Mouse (Mus musculus) midbrain, embryonic 15.5 days (tissue): ENCODE measurements around the gene Ghsr. TPM values are rescaled to one million over a fixed set of nuclear protein-coding genes. Genes with fewer than 3 reads are reported as not detected.

ENCODE experiments used
- ATAC-seq: fragments of 200-750 bp; cut with Nextera tagmentation; replicated peaks from 2 replicates; pipeline ENCODE4 v1.8.0; 2017; ENCODE audit warnings: moderate TSS enrichment
- H3K27ac ChIP-seq: fragments of 300-500 bp; sonication (generic); 2 replicates; pipeline ENCODE4 v1.5.1; 2015; ENCODE audit warnings: mild to moderate bottlenecking, inconsistent platforms
- H3K27me3 ChIP-seq: fragments of 300-500 bp; sonication (generic); replicated peaks from 2 replicates; pipeline ENCODE4 v1.6.1; 2015; ENCODE audit warnings: inconsistent platforms
- H3K36me3 ChIP-seq: fragments of 300-500 bp; sonication (generic); replicated peaks from 2 replicates; pipeline ENCODE4 v1.6.1; 2015; ENCODE audit warnings: inconsistent platforms
- H3K4me1 ChIP-seq: fragments of 300-500 bp; sonication (generic); 2 replicates; pipeline ENCODE4 v1.6.1; 2015; ENCODE audit warnings: inconsistent platforms
- H3K4me2 ChIP-seq: fragments of 300-500 bp; sonication (generic); 2 replicates; pipeline ENCODE4 v1.6.1; 2015; ENCODE audit warnings: inconsistent platforms, mild to moderate bottlenecking, moderate library complexity
- H3K4me3 ChIP-seq: fragments of 300-500 bp; sonication (generic); 2 replicates; pipeline ENCODE4 v1.5.1; 2015; ENCODE audit warnings: mild to moderate bottlenecking, inconsistent platforms
- H3K9ac ChIP-seq: fragments of 300-500 bp; sonication (generic); 2 replicates; pipeline ENCODE4 v1.6.1; 2015; ENCODE audit warnings: mild to moderate bottlenecking, inconsistent platforms
- H3K9me3 ChIP-seq: fragments of 300-500 bp; sonication (generic); 2 replicates; pipeline ENCODE4 v1.6.1; 2016; ENCODE audit warnings: inconsistent platforms
- WGBS: fragments of 180-500 bp; shearing (Covaris S2); methylation state at CpG from one replicate; pipeline ENCODE4 v1.1.7; 2015; ENCODE audit warnings: mixed read lengths; 5-methylcytosine and 5-hydroxymethylcytosine counted together
- polyA plus RNA-seq: library from polyadenylated mRNA; unstranded; fragments of >200 nt; fragmentation: Nextera tagmentation; extraction: Ambion mirVana; gene quantifications from 2 replicates; pipeline ENCODE4 v1.2.1, GENCODE M21; 2015

Ghsr gene
- polyA plus RNA-seq, 1 experiment from 2014 or later, result 0.63 TPM

GRCm38 (mm10) chr3:27416786-27417185 is 45.6 kb downstream of the Ghsr start:
- H3K4me2 ChIP-seq, result no peak overlapping the region
- no peaks in the 10 kb centered on the region for H3K27me3 ChIP-seq
- H3K4me1 ChIP-seq, result 0 out of 2 replicates have a peak, but pooled peaks cover 3% of the 10 kb centered on the region
- H3K9ac ChIP-seq, result no peak overlapping the region
- WGBS, result 49% methylated on average over 10 of the region's 10 CpGs
- H3K9me3 ChIP-seq, result no peaks in the 10 kb centered on the region
- H3K27ac ChIP-seq, result no peak overlapping the region
- no peaks in the 10 kb centered on the region for H3K36me3 ChIP-seq
- ATAC-seq, result no peak
- H3K4me3 ChIP-seq, result no peak overlapping the region

- H3K27ac ChIP-seq, result no peak overlapping the region
- no peak overlapping the region for H3K4me3 ChIP-seq
- ATAC-seq, result no peak
- 0 out of 2 replicates have a peak, but pooled peaks cover 3% of the 10 kb centered on the region for H3K4me1 ChIP-seq
- no peak overlapping the region for H3K4me2 ChIP-seq
- no peak overlapping the region for H3K9ac ChIP-seq
- H3K27me3 ChIP-seq, result no peaks in the 10 kb centered on the region
- no peaks in the 10 kb centered on the region for H3K36me3 ChIP-seq
- H3K9me3 ChIP-seq, result no peaks in the 10 kb centered on the region
- 96% methylated on average over 8 of the region's 8 CpGs for WGBS
These were observed 47.5 kb downstream of the Ghsr start for GRCm38 (mm10) chr3:27418602-27419001.

- Histone ChIP-seq H3K4me3 (no peak overlapping the region), H3K27me3 (no peaks in the 10 kb centered on the region), H3K9me3 (no peaks in the 10 kb centered on the region), H3K27ac (no peak overlapping the region), H3K4me1 (0 out of 2 replicates have a peak, but pooled peaks cover 2% of the 10 kb centered on the region), H3K36me3 (no peaks in the 10 kb centered on the region), H3K4me2 (no peak overlapping the region), H3K9ac (no peak overlapping the region)
- 60% methylated on average over 12 of the region's 12 CpGs for WGBS
- ATAC-seq, result no peak
These were observed 50.8 kb downstream of the Ghsr start for GRCm38 (mm10) chr3:27421980-27422379.

- H3K27ac ChIP-seq, result no peak overlapping the region
- H3K4me3 ChIP-seq, result no peak overlapping the region
- H3K9ac ChIP-seq, result no peak overlapping the region
- no peak for ATAC-seq
- no peaks in the 10 kb centered on the region for H3K4me1 ChIP-seq
- H3K4me2 ChIP-seq, result no peak overlapping the region
- no peaks in the 10 kb centered on the region for H3K27me3 ChIP-seq
- H3K36me3 ChIP-seq, result no peaks in the 10 kb centered on the region
- WGBS, result 89% methylated on average over 6 of the region's 6 CpGs
- no peaks in the 10 kb centered on the region for H3K9me3 ChIP-seq
These were observed 51.4 kb downstream of the Ghsr start for GRCm38 (mm10) chr3:27422521-27422920.

- ATAC-seq, result no peak
These were observed 53.0 kb downstream of the Ghsr start for GRCm38 (mm10) chr3:27424049-27424667.

GRCm38 (mm10) chr3:27427406-27427805 is 56.3 kb downstream of the Ghsr start:
- H3K27ac ChIP-seq, result no peak overlapping the region
- WGBS, result 91% methylated on average over 6 of the region's 6 CpGs
- no peaks in the 10 kb centered on the region for H3K4me1 ChIP-seq
- no peak overlapping the region for H3K4me3 ChIP-seq
- H3K36me3 ChIP-seq, result no peaks in the 10 kb centered on the region
- no peaks in the 10 kb centered on the region for H3K9me3 ChIP-seq
- no peaks in the 10 kb centered on the region for H3K27me3 ChIP-seq
- no peak for ATAC-seq
- H3K4me2 ChIP-seq, result no peak overlapping the region
- H3K9ac ChIP-seq, result no peak overlapping the region

More at GRCm38 (mm10) chr3:27424049-27424667, 53.0 kb downstream of the Ghsr start:
- WGBS, result 92% methylated on average over 11 of the region's 11 CpGs
- H3K4me3 ChIP-seq, result no peak overlapping the region
- H3K4me2 ChIP-seq, result no peak overlapping the region
- H3K9ac ChIP-seq, result no peak overlapping the region
- H3K27me3 ChIP-seq, result no peaks in the 10 kb centered on the region
- H3K4me1 ChIP-seq, result no peaks in the 10 kb centered on the region
- no peak overlapping the region for H3K27ac ChIP-seq
- H3K9me3 ChIP-seq, result no peaks in the 10 kb centered on the region
- no peaks in the 10 kb centered on the region for H3K36me3 ChIP-seq

Other genes starting within 250 kb of the Ghsr start
- 7.8 and 9.6 TPM in 2 replicates for gene Ect2, start 217.5 kb upstream of the Ghsr start, polyA plus RNA-seq
- 11.2 and 12.8 TPM in 2 replicates for gene Nceh1, start 188.4 kb upstream of the Ghsr start, polyA plus RNA-seq
- 0.17 and 0.19 TPM in 2 replicates for gene Tnfsf10, start 54.3 kb upstream of the Ghsr start, polyA plus RNA-seq